Mouse (Mus musculus): ENCODE measurements around the gene Erfe.

Gene Erfe

DNA sequence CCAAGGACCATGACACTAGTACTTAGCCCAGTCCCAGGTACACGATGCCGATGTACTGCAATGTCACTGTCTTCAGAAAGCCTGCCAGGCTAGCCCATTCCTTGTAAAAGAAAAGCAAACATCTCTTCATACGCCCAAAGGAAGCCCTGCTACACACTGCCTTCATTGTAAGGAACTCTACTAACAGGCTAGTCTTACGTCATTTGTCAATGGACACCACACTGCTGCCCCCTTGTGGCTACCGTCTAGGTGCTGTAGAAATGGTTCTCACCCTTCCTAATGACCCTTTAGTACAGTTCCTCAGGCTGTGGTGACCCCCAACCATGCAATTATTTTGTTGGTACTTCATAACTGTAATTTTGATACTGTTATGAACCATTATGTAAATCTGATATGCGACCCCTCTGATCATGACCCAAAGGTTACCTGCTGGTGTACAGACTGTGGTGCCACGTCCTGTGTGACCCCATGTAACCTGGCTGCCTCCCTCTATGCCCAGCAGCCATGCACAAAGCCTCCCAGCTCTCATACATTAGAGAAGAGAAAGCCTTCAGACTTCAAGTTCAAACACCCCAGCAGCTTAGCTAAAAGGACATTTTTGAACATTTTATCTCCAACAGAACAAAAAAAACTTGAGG, 14.3 kb downstream of the Erfe start:
- peak; percentile 74 for DNase-seq

- no peak for DNase-seq
Observed at GRCm38 (mm10) chr1:91381091-91381471, 14.9 kb downstream of the Erfe start.

DNA sequence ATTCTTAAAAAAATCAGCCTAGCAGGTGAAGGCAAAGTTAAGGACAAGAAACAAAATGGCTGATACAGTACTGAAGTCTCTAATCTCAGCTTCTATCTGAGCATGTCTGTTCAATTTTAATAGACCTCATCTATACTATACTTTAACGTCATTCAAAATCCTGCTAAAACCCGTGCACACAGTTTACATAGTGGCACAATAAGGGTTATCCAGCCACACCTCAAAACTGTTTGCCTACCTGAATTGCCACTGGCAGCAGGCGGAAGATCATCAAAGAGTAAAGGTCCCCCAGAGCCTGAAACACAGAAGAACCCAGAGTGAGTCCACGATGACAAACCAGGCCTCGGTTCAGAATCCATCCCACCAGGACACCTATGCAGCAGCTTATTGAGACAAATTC, 24.1 kb downstream of the Erfe start:
- no peak for DNase-seq

DNA sequence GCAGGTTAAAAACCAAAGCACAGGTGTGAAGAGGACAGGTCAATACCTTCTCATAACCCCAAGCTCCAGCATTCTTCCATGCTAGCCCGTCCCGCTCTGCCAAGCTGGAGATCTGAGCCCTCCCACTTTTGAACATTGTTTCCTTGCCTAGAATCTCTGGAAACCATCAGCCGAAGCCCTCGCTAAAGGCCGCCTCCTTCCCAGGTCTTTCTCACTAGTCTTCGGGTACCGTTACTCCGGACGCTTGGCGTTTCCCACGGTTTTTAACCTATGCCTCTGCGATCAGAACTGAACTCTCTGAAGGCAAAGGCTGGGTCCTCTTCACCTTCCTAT, 31.7 kb downstream of the Erfe start:
- no peak for DNase-seq

GRCm38 (mm10) chr1:91398260-91399062, 32.2 kb downstream of the Erfe start, which contains the start of gene Ilkap:
TSS of gene Ilkap (minus strand) at chr1:91398815.
- DNase-seq: peak; percentile 84

DNA sequence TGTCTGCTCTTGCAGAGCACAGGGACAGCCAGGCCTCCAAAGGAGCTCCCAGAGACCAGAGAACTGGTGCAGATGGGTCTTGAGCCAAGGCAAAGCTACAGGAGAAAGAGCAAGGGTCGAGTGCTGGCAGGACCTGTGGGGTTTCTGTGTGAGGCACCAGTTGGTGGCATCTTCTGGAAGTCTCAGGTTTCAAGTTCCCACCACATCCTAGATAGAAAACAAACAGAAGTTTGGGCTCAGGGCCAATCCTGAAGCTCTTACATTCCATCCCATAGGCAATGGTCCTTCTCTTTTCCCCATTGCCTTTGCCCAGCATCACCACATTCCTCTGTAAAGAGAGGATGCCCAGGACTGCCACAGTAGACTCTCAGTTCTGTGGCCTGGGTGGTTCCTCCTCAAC, 38.7 kb downstream of the Erfe start:
- DNase-seq: no peak

DNA sequence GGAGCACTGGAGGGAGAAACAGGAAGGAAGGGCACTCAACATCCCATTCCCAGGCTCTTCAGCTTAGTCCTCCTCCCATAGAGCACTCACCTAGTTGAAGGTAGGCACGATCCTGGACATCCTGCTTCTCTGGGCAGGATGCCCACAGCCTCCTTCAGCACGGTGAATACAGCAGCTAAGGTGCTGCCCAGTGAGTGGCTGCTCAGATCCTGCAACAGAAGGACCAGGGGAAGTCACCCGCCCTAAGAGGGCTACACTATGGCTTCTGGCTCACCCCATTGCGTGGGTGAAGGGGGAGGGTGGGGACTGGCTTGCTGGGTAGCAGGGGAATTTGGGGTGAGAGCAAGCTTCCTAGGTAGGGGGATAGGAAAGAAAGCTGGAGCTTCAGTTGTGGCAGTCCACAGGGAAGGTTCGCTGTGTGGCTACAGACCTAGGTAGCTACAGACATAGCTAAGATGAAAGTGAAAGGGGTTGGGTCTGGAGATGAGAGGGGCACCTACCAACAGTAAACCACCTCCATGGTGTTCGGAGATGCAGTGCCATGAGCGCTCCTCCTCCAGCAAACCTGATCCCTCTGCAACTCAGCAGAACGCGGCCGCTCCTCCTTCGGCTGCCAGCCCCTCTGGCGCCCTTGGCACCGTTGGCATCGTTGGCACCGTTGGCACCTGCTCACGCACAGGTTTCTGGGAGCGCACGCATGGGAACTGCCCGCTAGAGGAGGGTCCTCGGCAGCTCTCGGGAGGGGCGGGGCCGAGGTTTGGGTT, 39.4 kb downstream of the Erfe start:
- DNase-seq: peak; percentile 12

DNA sequence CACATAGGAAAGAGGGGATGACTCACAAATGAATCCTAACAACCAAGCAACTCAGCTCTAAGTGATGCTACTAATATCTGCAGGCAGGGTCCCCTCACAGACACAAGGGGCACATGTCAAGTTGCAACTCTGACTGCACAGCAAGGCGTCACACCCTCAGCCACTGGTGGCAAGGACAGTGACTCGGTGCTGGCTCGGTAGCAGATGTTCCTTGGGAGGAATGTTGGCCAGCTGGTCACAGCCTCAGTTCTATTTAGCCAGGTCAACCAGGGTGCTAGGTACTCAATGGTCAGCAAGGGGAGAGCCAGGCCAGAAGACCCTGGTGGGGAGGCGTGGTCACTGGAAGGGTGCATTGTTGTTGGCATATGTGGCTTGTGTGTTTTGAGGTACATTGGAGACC, 41.6 kb downstream of the Erfe start:
- no peak for DNase-seq

GRCm38 (mm10) chr1:91411631-91412285, 45.5 kb downstream of the Erfe start:
- DNase-seq: no peak

GRCm38 (mm10) chr1:91412286-91413029, 46.2 kb downstream of the Erfe start:
- no peak for DNase-seq

GRCm38 (mm10) chr1:91413030-91413506, 46.8 kb downstream of the Erfe start:
- DNase-seq: peak; percentile 97

- no peak for DNase-seq
Observed at GRCm38 (mm10) chr1:91413536-91413897, 47.3 kb downstream of the Erfe start.

GRCm38 (mm10) chr1:91413898-91414594, 47.8 kb downstream of the Erfe start, which contains the start of gene Hes6:
TSS of gene Hes6 (minus strand) at chr1:91414038.
- DNase-seq: peak; percentile 64

- DNase-seq: no peak
Observed at GRCm38 (mm10) chr1:91414903-91415302, 48.7 kb downstream of the Erfe start.

GRCm38 (mm10) chr1:91415311-91415710, 49.1 kb downstream of the Erfe start:
- DNase-seq: no peak

DNA sequence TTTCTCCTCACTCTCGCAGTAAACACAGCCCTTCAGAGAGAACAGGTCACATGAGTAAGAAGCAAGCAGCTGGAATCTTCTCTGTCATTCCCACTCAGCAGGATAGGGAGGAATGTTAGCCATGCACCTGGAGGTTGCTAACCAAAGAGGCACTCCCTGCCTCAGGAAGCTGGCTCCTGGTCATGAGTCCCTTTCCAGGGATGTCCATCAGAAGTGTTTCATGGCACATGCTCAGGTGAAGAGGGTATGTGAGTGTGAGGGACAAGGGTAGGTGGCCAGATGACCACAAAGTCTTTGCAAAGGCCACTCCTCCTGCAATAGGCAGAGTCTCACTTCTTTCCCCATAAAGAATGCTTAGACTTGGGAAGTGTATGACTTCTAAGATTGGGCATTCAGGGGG, 51.8 kb downstream of the Erfe start:
- DNase-seq: no peak

GRCm38 (mm10) chr1:91419862-91420600, 53.8 kb downstream of the Erfe start:
- no peak for DNase-seq

- DNase-seq: no peak
Observed at GRCm38 (mm10) chr1:91420601-91421065, 54.4 kb downstream of the Erfe start.

All from thymus, postnatal 14 days (tissue).